Mouse (Mus musculus): Measurements from ENCODE around the gene Usp24. TPM values are rescaled to one million over a fixed set of nuclear protein-coding genes. Genes with fewer than 3 reads are reported as not detected.

Usp24 gene
- 90.3 TPM for total RNA-seq (2023)

DNA sequence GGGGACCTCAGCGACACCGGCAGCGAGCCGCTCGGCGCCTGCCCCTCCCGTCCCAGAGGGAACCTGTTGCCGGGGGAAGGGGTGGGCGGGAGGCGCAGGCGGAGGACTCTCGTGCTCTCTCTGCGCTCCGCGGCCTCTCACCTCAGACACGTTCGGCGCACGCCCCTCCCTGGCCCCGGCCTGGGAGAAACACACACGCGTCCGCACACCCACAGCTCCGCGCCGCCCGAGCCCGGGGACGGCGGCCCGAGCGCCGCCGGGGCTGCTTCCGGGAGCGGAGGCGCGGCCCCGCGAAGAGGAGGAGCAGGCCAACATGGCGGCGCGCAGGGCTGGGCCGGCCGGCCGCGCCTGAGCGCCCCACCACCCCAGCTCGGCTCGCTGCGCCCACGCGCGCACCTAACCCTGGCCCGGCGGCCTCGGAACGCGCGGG, at the start of gene Usp24:
Usp24 (plus strand) TSS at position 293 of the 430 bp plus-strand sequence.

Other genes with a start within 250 kb of the Usp24 start
- not detected for gene Pcsk9, start 148.1 kb downstream of the Usp24 start, total RNA-seq (2023)
- not detected for gene Bsnd, start 176.1 kb downstream of the Usp24 start, total RNA-seq (2023)
- gene Dhcr24, start 244.8 kb downstream of the Usp24 start, total RNA-seq (2023): 23.4 TPM